Mouse (Mus musculus) CH12.LX (cell line): ENCODE measurements around the gene Hamp2.

ENCODE experiments used
- CTCF ChIP-seq, 2 experiments: IDR thresholded peaks in 1 of 2; conservative IDR thresholded peaks in 1 of 2; 2 replicates each; pipeline ENCODE4 v1.5.1; 2011 to 2012; ENCODE audit warnings: low read depth in 2 of 2, low read length in 2 of 2, improper control_type of control experiment in 1 of 2, inconsistent platforms in 1 of 2, mild to moderate bottlenecking in 1 of 2, moderate library complexity in 1 of 2
- E2F4 ChIP-seq: IDR thresholded peaks from 2 replicates; pipeline ENCODE4 v1.6.1; 2011; ENCODE audit warnings: low read depth, low read length, improper control_type of control experiment; ENCODE audit not compliant: insufficient replicate concordance
- JUND ChIP-seq: conservative IDR thresholded peaks from 2 replicates; pipeline ENCODE4 v1.6.1; 2011; ENCODE audit warnings: low read depth, low read length, improper control_type of control experiment
- MAX ChIP-seq: IDR thresholded peaks from 2 replicates; pipeline ENCODE4 v1.6.1; 2011; ENCODE audit warnings: low read length, improper control_type of control experiment
- NELFE ChIP-seq: IDR thresholded peaks from 2 replicates; pipeline ENCODE4 v1.6.1; 2011; ENCODE audit warnings: low read depth, low read length, improper control_type of control experiment
- TCF12 ChIP-seq: IDR thresholded peaks from 2 replicates; pipeline ENCODE4 v1.6.1; 2014; ENCODE audit warnings: low read depth, mild to moderate bottlenecking, inconsistent platforms, low read length, improper control_type of control experiment

DNA sequence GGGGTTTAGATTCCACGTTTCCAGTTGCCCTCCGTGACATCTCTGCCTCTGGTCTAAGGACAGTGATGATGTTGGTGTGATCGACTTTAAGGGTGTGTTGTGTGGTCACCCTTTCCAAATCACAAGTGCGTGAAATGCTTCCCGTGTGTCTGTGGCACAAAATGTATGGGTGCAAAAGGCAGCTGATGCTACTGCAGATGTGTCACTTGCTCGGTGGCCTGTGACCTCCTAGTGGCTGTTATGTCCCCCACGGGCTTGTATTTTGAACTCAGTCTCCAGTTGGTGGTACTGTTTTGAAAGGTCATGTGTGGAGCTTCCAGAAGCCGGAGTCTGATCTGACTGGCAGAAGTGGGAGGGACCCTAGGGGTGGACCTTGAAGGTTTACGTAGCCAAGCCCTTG lies 32.7 kb downstream of the Hamp2 start:
- no peak for TF ChIP-seq CTCF (conservative IDR thresholded peaks at IDR 0.05 in 1 of 2, IDR thresholded peaks at IDR 0.05 in 1 of 2; ENCODE audit: low read depth in 2 of 2, low read length in 2 of 2)
- no peak for TF ChIP-seq TCF12
- no peak for TF ChIP-seq E2F4
- TF ChIP-seq MAX = no peak
- TF ChIP-seq JUND = no peak
- no peak for TF ChIP-seq NELFE
